Mouse (Mus musculus) heart, embryonic 14.5 days (tissue): ENCODE measurements at regions not wholly inside any gene's neighbourhood (a gene's known extent, or its start where the extent isn't known, plus 50 kb on each side); places are given as distances from the start of the nearest gene placed in this dataset.

Experiments used
- ATAC-seq: fragments of 200-750 bp; cut with Nextera tagmentation; 2 replicates; pipeline ENCODE4 v1.8.0; 2017; ENCODE audit warnings: low read depth, moderate TSS enrichment; ENCODE audit not compliant: insufficient number of reproducible peaks, insufficient read depth, low FRiP score
- H3K27ac ChIP-seq, 2 experiments: fragments of 200-500 bp in 1 of 2; fragments of 300-500 bp in 1 of 2; sonication (generic) in 1 of 2; replicated peaks in 1 of 2; 2 replicates each; pipeline ENCODE4 v1.5.1; 2012 to 2014; ENCODE audit warnings: low read depth in 2 of 2, low read length in 2 of 2, control low read depth in 1 of 2, mild to moderate bottlenecking in 1 of 2, mixed read lengths in 1 of 2; ENCODE audit not compliant: control insufficient read depth in 1 of 2, insufficient read depth in 1 of 2
- H3K27me3 ChIP-seq: fragments of 300-500 bp; sonication (generic); 2 replicates; pipeline ENCODE4 v1.6.1; 2014; ENCODE audit warnings: mild to moderate bottlenecking, low read length, control low read depth; ENCODE audit not compliant: control insufficient read depth, insufficient read depth
- H3K36me3 ChIP-seq: fragments of 300-500 bp; sonication (generic); 2 replicates; pipeline ENCODE4 v1.6.1; 2014; ENCODE audit warnings: mild to moderate bottlenecking, control low read depth, low read length, mixed read lengths; ENCODE audit not compliant: control insufficient read depth, insufficient read depth
- H3K4me1 ChIP-seq, 2 experiments: fragments of 200-500 bp in 1 of 2; fragments of 300-500 bp in 1 of 2; sonication (generic) in 1 of 2; 2 replicates each; pipeline ENCODE4 v1.6.1; 2012 to 2014; ENCODE audit warnings: low read length in 2 of 2, control low read depth in 1 of 2, mixed read lengths in 1 of 2; ENCODE audit not compliant: control insufficient read depth in 2 of 2, insufficient read depth in 2 of 2
- H3K4me2 ChIP-seq: fragments of 300-500 bp; sonication (generic); 2 replicates; pipeline ENCODE4 v1.6.1; 2014; ENCODE audit warnings: mild to moderate bottlenecking, low read length
- H3K4me3 ChIP-seq, 2 experiments: fragments of 200-500 bp in 1 of 2; fragments of 300-500 bp in 1 of 2; sonication (generic) in 1 of 2; 2 replicates each; pipeline ENCODE4 v1.5.1; 2012 to 2014; ENCODE audit warnings: low read length in 2 of 2, mild to moderate bottlenecking in 2 of 2, control low read depth in 1 of 2, low read depth in 1 of 2, moderate library complexity in 1 of 2; ENCODE audit not compliant: control insufficient read depth in 1 of 2, insufficient read depth in 1 of 2
- H3K9ac ChIP-seq: fragments of 300-500 bp; sonication (generic); 2 replicates; pipeline ENCODE4 v1.6.1; 2014; ENCODE audit warnings: mild to moderate bottlenecking, low read length
- H3K9me3 ChIP-seq: fragments of 300-500 bp; sonication (generic); 2 replicates; pipeline ENCODE4 v1.6.1; 2016; ENCODE audit warnings: low read length, control low read depth; ENCODE audit not compliant: control insufficient read depth
- WGBS: fragments of 180-500 bp; shearing (Covaris S2); extraction: QIAGEN DNeasy Blood & Tissue Kit; methylation state at CpG from one replicate; pipeline ENCODE4 v1.1.7; 2014; 5-methylcytosine and 5-hydroxymethylcytosine counted together

DNA sequence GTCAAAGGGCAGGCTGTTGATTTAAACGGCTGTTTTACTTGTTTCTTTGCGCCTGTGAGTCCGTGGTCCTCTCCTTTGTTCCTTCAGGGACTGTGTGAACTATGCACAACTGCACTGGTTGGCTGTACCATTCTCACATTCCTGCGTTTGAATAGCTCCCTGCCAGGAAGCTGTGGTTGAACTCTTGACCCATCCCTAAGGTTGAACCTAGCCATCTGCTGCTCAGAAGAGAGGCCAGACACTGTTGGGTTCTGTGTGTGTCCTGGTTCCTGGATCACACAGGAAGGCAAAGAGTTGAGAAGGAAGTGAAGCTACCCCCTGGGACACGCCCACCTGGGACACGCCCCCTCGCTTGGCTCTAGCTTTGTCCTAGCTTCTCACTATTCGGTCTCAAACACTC lies 149.3 kb upstream of the Ubl3 start:
- no peaks in the 10 kb centered on the region for H3K36me3 ChIP-seq
- H3K27ac ChIP-seq, result no peak overlapping the region
- no peaks in the 10 kb centered on the region for H3K27me3 ChIP-seq
- H3K4me1 ChIP-seq, result peaks cover 2 to 5% of the 10 kb centered on the region in 2 experiments; a peak in 2 of 4 replicates
- no peaks in the 10 kb centered on the region for H3K9me3 ChIP-seq
- no peak for ATAC-seq
- H3K4me2 ChIP-seq, result no peak overlapping the region
- H3K4me3 ChIP-seq, result no peak overlapping the region
- no peak overlapping the region for H3K9ac ChIP-seq
- 69% methylated on average over 8 of the region's 8 CpGs for WGBS

GRCm38 (mm10) chr5:148701001-148701400 lies 148.4 kb upstream of the Ubl3 start:
- H3K9ac ChIP-seq, result no peak overlapping the region
- 74% methylated on average over 7 of the region's 7 CpGs for WGBS
- no peaks in the 10 kb centered on the region for H3K27me3 ChIP-seq
- H3K27ac ChIP-seq, result no peak overlapping the region
- ATAC-seq, result no peak
- no peak overlapping the region for H3K4me2 ChIP-seq
- H3K4me1 ChIP-seq, result peaks cover 2 to 4% of the 10 kb centered on the region in 2 experiments; a peak in 2 of 4 replicates
- H3K9me3 ChIP-seq, result no peaks in the 10 kb centered on the region
- no peaks in the 10 kb centered on the region for H3K36me3 ChIP-seq
- no peak overlapping the region for H3K4me3 ChIP-seq

DNA sequence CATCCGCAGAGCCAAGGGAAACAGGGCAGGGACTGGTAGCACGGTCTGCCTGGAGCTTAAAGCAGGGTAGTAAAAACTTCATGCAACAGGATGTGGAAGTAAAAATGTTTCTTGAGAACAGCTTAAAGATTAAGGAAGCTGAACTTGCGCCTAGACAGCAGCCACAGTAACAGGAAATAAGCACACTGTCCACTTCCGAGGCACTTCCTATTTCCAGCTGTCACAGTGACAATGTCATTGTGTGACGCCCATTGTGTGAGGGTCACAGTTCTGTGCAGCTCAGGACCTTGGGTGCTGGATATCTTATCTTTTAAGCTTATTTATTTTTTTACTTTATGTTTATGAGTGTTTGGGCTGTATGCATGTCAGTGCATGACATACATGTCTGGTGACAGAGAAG lies 147.7 kb upstream of the Ubl3 start:
- 73% methylated on average over 5 of the region's 5 CpGs for WGBS
- ATAC-seq, result no peak

GRCm38 (mm10) chr5:148697631-148698368 lies 145.2 kb upstream of the Ubl3 start:
- ATAC-seq, result no peak
- H3K27ac ChIP-seq, result no peak overlapping the region

More for the DNA sequence above, 147.7 kb upstream of the Ubl3 start:
- peaks cover 2 to 4% of the 10 kb centered on the region in 2 experiments; a peak in 2 of 4 replicates for H3K4me1 ChIP-seq
- H3K27ac ChIP-seq, result no peak overlapping the region
- no peak overlapping the region for H3K4me2 ChIP-seq
- no peaks in the 10 kb centered on the region for H3K27me3 ChIP-seq
- H3K9me3 ChIP-seq, result no peaks in the 10 kb centered on the region
- H3K9ac ChIP-seq, result no peak overlapping the region
- H3K4me3 ChIP-seq, result no peak overlapping the region
- no peaks in the 10 kb centered on the region for H3K36me3 ChIP-seq

GRCm38 (mm10) chr5:148694352-148694751 lies 141.8 kb upstream of the Ubl3 start:
- no peak for ATAC-seq
- no peak overlapping the region for H3K27ac ChIP-seq
- 0 out of 2 replicates have a peak, but pooled peaks cover 3% of the 10 kb centered on the region for H3K9me3 ChIP-seq
- no peak overlapping the region for H3K9ac ChIP-seq
- no peak overlapping the region for H3K4me2 ChIP-seq
- H3K27me3 ChIP-seq, result no peaks in the 10 kb centered on the region
- H3K4me3 ChIP-seq, result no peak overlapping the region
- H3K36me3 ChIP-seq, result no peaks in the 10 kb centered on the region
- 76% methylated on average over 7 of the region's 7 CpGs for whole genome bisulfite sequencing
- H3K4me1 ChIP-seq, result peaks cover 7 to 11% of the 10 kb centered on the region in 2 experiments; a peak in 2 of 4 replicates

More at GRCm38 (mm10) chr5:148697631-148698368, 145.2 kb upstream of the Ubl3 start:
- H3K4me1 ChIP-seq, result peaks cover 2 to 4% of the 10 kb centered on the region in 2 experiments; a peak in 2 of 4 replicates
- no peak overlapping the region for H3K9ac ChIP-seq
- no peaks in the 10 kb centered on the region for H3K36me3 ChIP-seq
- H3K4me3 ChIP-seq, result no peak overlapping the region
- H3K27me3 ChIP-seq, result no peaks in the 10 kb centered on the region
- WGBS, result 74% methylated on average over 22 of the region's 22 CpGs
- H3K9me3 ChIP-seq, result 0 out of 2 replicates have a peak, but pooled peaks cover 3% of the 10 kb centered on the region
- no peak overlapping the region for H3K4me2 ChIP-seq

GRCm38 (mm10) chr5:148691486-148691885 lies 138.9 kb upstream of the Ubl3 start:
- Histone ChIP-seq H3K36me3 (no peaks in the 10 kb centered on the region), H3K4me1 (peaks cover 3 to 9% of the 10 kb centered on the region in 2 experiments; a peak in 2 of 4 replicates), H3K9me3 (0 out of 2 replicates have a peak, but pooled peaks cover 3% of the 10 kb centered on the region), H3K27me3 (no peaks in the 10 kb centered on the region), H3K27ac (no peak overlapping the region), H3K4me2 (no peak overlapping the region), H3K9ac (no peak overlapping the region), H3K4me3 (no peak overlapping the region)
- no peak for ATAC-seq
- 67% methylated on average over 7 of the region's 7 CpGs for WGBS

DNA sequence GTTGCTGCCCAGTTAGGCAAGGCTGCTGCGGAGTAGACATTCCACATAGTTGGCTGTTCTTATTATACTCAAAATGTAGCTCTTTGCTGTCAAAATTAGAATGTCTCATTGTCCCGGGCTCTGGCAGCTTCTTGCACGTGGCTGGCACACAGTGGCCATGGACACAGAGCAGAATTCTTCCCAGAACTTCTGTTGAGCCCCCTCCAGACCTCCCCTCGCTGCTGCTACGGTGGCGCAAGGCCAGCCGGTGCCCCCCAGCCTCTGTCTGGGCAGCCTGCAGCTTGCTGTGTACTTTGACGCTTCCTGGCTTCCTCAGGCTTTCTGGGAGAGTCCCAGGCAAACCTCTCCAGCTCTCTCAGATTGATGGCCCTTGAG lies 138.2 kb upstream of the Ubl3 start:
- Histone ChIP-seq H3K36me3 (no peaks in the 10 kb centered on the region), H3K4me2 (no peak overlapping the region), H3K27me3 (no peaks in the 10 kb centered on the region), H3K4me1 (peaks cover 3 to 9% of the 10 kb centered on the region in 2 experiments; a peak in 2 of 4 replicates), H3K4me3 (no peak overlapping the region), H3K9me3 (0 out of 2 replicates have a peak, but pooled peaks cover 3% of the 10 kb centered on the region), H3K9ac (no peak overlapping the region), H3K27ac (no peak overlapping the region)
- 50% methylated on average over 8 of the region's 8 CpGs for WGBS
- ATAC-seq, result no peak
